Mouse (Mus musculus): ENCODE results near the gene Farsb.
"Not testable (repeated sequence)": the region's sequence is repeated elsewhere in the genome, so short reads cannot be mapped to it uniquely, and the experiment has no call there.

Gene Farsb

DNA sequence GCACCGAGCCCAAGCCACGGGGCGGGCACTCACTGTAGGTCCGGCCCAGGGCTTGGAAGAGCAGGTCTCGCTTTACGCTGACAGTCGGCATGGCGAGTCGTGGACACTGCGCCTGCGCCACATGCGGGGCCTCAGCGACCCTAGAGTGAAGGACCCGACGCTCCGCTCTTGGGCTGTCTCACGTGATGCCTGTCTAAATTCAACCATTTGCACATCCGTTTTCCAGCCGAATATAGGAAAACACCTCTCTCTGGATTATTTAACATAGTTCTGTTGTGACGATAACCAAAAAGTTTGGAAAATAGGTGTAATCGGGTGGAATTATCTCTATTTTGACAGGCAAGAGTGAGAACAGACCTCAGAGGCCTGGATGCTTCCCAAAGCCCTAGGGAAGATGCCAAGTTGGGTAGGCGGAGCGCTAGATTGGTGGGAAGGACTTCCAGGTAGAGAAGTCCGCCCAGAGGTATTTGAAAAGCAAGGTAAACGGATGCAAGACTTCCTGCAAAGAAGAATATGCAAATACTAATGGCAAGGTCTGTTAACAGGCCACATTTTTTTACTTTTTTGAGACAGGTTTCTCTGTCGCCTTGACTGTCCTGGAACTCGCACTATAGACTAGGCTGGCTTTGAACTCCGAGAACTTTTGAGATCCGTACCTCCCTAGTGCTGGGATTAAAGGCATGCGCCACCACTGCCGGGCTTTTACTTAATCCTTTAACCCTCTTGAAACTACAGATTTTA lies at the start of gene Farsb:
Farsb (minus strand) TSS at position 146 of the 741 bp plus-strand sequence.
- peak; percentile 92 for DNase-seq (ENCODE audit: low read depth, low spot score)

DNA sequence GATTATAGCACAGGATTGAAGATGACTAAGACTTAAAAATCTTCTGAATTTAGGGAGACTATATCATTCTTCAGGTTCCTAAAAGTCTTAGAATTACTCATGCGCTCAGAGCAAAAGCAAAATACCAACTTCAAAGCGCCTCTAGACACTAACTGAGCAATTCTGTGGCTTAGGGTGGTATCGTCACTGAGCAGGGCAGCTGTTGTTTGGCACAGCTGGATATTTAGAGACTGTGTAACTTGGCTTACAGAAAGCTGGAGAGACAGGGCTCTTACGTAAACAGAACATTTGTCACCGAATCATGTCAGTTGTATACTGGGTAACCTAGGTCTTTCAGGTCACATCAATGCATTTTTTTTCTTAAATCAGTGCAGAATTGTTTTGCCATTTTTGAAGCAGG lies 49.7 kb upstream of the Farsb start:
- peak; percentile 83 for DNase-seq (ENCODE audit: low read depth, low spot score)

DNA sequence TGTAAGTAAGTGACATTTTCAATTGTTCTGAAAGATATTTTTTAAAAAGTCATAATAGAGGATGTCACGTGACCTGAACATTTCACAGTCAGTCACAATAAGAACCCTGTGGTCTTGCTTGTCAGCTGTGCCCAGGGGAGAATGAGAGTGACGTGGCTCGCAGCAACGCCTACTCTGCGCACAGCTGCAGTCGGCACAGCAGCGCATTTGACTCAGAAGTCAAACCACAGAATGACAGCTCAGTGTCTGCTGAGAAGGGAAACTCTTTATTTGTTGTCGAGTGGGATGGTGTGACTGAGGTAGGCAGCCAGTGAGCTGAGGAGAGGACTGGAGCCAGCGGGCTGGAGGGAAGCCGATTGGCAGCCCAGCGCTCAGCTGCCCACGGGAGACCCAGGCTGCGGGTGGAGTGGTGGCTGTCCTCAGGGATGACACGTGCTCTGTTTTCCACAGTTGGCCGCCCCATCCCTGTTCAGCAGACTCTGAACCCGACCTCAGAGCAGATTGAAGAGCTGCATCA lies 48.9 kb upstream of the Farsb start:
- DNase-seq (ENCODE audit: low read depth, low spot score), result peak; percentile 95

DNA sequence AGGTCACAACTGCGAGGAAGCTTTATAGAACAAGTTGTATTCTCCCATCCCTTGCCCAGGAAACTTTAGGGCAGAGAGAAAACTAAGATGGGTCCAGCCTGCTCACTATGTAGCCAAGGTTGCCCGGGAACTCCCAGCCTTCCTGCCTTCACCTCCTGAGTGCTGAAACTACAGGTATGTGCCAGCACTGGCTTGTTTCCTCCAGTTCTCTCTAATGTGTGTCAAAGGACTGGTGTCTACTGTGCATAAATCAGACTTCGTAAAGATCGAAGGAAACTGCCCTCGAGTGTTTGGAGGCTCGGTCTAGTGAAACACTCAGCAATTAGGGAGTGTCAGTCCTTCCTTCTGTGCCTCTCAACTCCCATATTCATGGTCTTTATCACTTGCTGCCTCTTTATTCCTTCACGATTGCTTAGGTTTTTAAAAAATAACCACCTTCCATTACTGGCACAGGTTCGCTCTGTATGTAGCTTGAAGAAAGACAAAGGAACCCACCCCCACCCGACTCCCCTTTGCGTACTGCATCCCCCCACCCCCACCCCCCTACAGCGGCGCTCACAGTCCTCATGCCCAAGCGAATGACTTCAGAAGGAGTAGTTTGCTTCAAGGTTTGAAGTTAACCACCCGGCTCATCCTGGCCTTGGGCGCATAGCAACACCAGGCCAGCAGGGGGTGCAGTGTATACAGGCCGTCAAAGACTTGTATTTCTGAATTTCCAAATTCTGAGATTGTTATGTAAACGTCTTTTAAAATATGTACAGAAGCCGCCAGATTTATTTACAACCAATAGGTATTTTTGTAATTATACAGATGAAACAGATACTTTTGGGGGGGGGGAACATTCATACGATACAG lies 47.8 kb upstream of the Farsb start:
- DNase-seq (ENCODE audit: low read depth, low spot score), result peak; percentile 80

DNA sequence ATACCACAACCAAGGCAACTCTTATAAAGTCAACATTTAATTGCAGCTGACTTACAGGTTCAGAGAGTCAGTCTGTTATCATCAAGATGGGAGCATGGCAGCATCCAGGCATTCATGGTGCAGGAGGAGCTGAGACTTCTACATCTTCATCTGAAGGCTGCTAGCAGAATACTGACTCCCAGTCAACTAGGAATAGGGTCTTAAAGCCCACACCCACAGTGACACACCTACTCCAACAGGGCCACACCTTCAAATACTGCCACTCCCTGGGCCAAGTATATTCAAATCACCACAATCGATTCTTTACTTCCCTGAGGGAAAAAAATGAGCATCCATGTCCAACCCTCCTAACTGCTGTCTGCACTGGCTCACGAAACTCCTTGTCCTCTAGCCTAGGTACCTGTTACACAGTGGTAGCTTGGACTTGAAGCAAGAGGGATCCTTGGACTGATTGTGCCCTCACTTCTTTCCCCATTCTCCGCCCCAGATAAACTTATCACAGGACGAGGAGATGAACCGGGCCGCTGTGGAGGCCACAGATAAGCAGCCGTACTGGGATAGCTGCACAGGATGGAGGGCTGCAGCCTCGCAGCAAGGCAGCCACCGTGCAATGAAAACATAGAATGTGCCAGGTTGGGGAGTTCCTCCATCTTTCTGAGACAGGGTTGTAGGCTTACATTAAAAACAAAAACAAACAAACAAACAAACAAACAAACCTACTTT lies 45.9 kb upstream of the Farsb start:
- no peak for DNase-seq (ENCODE audit: low read depth, low spot score)

DNA sequence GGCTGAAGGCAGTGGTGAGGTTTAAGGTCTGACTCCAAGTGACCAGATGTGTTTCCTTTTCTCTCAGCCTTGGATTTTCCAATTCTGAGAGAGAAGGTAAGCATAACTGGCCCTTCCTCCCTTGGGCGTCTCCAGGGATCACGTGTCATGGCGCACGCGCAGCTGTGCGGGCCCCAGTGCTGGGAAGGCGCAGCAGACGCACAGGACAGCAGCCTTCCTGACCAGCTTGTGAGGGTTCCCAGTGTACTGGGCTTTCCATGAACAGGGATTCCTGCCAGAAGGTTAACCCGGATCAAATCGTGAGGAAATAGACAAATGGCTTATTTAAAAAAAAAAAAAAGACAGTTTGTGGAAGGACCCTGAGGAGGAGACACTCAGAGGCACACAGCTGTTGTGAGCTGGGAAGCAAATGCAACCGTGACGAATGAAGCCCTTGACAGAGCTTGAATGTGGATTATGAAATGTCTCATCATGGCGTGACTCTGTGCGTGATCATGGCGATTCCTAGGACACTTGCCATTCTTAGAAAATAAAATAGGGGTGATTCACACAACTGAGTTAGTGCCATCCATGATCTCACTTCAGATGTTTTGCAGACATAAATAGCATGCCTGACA lies 43.6 kb upstream of the Farsb start:
- DNase-seq (ENCODE audit: low read depth, low spot score), result no peak

DNA sequence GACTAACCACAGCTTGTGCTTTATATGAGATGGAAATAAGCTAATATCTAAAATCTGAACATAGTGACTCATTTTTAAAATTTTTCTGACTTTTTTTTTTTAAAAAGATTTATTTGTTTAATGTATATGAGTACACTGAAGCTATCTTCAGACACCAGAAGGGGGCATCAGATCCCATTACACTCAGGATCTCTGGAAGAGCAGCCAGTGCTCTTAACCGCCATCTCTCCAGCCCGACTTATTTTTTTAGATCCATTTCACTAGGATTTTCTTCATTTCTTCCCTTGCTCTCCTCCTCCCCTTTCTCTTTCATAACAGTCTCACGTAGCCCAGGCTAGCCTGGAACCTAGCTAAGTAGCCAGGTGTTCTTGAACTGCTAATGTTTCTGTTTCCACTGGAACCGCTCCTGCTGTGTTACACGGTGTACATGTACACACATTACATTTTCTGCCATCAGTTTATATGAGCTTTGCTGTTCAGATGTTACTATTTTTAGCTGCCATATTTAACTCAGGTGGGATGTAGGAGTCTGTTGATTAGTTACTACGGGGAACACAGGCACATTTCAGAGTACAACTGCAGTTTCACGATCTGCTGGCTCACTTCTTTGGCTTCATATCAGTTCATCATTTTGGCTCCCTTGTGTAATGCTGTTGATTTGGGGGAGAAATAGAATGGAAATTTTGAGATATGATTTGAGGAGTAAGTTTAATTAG lies 42.0 kb upstream of the Farsb start:
- DNase-seq (ENCODE audit: low read depth, low spot score), result no peak

DNA sequence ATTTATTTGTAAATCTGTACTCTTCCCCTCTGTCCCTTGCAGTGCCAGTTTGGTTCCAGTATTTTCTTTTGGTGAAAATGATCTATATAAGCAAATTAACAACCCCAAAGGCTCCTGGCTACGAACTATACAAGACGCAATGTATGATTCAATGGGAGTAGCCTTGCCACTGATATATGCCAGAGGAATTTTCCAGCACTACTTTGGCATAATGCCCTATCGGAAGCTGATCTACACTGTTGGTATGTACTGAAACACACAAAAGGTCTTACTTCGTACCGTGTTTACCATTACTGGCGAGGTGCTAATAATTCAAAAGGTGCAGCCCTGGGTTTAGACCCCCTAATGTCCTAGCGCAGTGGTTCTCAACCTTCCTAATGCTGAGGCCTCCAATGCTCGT lies 40.3 kb upstream of the Farsb start:
- DNase-seq (ENCODE audit: low read depth, low spot score), result no peak

DNA sequence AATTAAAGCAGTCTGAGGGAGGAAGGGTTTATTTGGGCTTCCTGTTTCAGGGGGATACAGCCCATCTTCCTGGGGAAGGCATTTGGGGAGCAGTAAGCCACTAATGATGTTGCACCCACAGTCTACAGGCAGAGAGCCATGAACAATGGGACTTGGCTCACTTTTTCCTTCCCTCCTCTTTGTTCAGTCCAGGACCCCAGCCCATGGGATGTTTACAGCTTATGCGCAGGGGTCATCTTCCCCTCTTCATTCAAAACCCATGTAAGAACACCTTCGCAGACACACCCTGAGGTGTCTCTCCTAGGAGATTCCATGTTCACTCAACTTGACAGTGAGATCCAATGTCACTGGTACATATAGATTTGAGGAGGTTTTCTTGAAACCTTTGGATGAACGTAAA lies 39.7 kb upstream of the Farsb start:
- DNase-seq (ENCODE audit: low read depth, low spot score), result no peak

DNA sequence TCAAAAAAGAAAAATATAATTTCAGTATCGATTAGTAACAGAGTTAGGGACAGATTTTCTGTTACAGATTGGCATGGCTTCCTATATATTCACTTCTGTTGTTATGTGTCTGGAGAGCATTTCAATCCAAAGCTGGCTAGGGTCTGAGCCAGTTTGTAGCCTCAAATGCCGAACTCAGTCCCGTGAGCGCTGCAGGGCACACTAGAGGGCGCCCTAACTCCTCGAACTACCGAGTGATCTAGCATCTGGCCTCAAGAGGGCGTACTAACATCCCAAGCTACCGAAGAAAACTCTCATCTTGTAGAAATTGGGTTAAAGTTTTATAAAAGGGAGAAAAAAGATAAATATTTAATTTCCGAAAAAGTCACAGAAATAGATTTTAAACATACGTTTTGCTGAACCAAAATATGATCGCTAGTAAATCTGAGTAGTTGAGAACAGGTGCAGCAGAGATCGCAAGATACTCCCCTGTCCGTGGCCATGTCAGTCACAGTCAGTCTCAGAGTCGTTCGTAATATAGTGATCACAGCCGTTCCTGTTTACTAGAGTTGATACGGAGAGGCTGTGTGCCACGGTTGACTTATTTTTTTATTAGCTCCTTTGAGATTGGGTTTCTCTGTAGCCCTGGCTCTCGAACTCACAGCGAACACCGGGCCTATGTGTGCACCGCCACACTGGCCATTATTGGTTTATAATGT lies 36.6 kb upstream of the Farsb start:
- DNase-seq (ENCODE audit: low read depth, low spot score), result peak; percentile 58

DNA sequence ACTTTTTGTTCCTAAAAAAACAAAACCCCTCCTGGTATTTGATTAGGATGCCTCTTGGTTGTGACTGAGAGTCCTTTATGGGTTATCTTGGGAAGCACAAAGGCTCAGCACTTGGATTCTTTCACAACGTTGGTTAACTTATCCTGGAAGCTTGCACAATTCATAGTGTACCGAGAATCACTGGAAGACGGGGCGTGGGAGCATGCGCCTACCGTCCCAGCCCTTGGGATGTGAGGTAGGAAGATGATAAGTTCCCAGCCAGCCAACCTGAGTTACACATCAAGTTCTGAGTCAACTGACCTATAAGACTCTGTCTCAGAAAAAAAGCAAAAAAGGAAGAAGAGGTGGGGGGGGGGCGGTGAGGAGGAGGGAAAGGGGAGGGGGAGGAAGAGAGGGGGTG lies 30.2 kb upstream of the Farsb start:
- no peak for DNase-seq (ENCODE audit: low read depth, low spot score)

DNA sequence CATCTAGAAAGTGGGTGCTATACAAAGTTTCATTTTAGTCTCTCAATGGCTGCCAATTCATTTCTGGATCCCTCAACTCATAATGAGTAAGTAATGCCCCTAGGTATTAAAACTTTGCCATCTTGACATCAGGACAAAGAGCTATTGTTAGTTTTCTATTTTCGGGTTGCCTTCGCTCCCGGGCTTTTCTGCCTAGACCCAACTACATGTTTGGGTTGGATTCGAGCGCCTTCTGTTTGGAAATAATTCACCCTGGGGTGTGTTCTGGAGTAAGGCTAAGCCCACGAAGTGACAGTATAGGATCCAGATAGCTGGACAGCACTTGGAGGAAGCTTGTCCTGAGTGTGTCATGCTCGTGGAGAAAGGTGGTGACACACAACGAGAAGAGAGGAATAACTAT lies 24.1 kb upstream of the Farsb start:
- no peak for DNase-seq (ENCODE audit: low read depth, low spot score)

DNA sequence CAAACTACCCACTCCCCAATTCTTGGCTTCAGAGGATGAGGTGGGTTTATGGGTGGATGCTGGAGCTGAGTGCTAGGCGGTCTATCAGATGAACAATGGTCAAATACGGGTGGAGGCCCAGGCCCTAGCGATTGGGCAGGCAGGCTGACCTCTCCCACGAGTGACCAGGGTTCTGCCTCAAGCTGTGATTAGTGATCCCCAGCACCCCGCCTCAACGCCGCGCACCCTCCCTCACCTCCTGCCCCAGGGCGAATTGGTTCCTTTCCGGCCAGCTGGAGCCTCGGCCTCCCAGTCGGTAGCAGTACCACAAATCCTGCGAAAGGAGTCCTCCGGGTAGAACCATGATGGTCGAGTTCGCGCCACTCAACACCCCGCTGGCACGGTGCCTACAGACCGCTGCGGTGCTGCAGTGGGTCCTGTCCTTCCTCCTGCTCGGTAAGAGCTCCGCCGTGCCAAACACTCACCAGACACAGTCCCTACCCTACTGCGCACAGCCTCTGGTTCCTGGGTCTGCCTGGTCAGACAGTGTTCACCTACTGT lies 23.0 kb upstream of the Farsb start, which contains the start of gene BC035947:
BC035947 (minus strand) TSS at position 538 of the 540 bp plus-strand sequence.
- no peak for DNase-seq (ENCODE audit: low read depth, low spot score)

DNA sequence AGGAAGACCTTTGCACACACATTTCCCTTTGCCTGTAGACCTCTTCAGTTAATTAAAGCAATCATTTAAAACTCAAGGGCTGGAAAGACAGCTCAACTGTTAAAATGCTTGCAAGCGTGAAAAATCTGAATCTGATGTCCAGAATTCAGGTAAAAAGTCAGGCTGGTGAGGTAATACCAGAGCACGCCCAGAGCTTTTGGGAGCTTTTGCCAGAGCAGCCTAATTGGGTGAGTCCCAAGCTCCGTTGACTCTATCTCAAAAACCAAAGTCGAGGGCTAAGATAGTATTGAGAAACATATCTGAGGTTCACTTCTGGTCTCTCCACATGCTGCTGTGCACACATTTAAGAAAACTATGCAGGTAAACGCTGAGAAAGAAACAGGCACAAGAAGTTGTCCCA lies 22.2 kb upstream of the Farsb start, which contains the start of gene Mogat1:
Mogat1 (plus strand) TSS at position 130 of the 400 bp plus-strand sequence.
- DNase-seq (ENCODE audit: low read depth, low spot score), result no peak

DNA sequence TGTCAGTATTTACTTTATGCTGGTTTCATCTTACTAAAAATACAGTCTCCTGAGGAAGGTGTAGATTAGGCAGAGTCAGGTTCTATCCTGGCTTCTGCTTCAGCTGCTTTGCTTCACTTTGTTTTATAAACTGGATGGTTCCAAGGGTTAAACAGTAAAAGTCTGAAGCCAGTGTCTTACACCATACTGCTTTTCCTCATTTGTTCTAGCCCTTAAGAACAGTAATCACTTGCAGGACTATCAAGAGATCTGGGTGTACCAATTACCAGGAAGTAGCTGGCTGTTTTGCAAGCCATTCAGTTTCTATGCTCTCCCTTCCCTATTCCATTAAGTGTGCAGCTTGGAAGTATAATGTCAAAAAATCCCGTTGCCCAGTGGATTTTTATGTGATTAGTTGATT lies 18.4 kb upstream of the Farsb start:
- no peak for DNase-seq (ENCODE audit: low read depth, low spot score)

DNA sequence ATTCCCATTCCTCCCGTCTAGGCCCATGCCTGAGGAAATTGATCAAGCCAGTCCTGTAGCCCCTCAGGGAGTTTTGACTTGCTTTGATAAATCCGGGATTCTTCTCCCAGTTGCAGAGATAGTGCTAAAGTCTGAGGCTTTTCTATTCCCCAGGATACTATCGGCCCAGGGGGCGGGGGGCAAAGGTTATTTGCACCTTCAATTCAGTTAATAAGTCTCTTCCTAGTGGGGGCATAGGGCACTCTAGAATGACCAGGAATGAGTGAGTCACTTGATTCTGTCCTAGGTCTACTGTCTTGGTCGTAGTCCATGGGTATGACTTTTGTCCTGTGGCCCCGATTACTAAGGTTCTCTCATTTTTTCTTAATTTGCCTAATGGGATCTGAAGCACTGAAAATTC lies 13.8 kb upstream of the Farsb start:
- no peak for DNase-seq (ENCODE audit: low read depth, low spot score)

DNA sequence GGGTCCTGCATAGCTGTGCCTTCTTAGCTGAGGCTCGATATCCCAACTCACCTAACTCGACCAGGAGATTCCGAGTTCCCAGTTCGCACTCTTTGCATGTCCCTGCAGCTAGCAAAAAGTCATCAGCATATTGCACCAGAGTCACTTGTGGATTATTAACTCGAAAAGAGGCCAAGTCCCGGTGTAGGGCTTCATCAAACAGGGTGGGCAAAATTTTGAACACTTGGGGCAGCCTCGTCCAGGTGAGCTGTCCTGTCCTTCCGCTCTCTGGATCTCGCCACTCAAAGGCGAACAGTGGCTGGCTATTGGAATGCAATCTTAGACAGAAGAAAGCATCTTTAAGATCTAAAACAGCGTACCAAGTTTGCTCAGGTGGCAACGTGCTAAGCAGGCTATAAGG lies 13.2 kb upstream of the Farsb start:
- not testable (repeated sequence) for DNase-seq (ENCODE audit: low read depth, low spot score)

DNA sequence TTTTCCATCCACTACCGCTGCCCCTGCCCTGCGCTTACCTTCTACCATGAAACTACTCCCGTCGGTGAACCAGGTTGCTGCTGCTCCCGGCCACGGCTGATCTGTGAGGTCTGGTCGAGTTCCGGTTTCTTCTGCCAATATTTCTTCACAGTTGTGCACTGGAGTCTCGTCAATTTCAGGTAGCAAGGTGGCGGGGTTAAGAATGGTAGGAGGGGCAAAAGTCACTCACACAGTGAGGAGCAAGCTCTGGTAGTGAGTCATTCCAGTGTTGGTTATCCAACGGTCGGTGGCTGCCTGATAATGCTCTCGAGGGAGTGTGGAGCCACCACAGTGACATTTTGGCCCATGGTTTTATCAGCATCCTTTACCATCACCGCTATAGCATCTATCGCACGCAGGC lies 12.3 kb upstream of the Farsb start:
- no peak for DNase-seq (ENCODE audit: low read depth, low spot score)

DNA sequence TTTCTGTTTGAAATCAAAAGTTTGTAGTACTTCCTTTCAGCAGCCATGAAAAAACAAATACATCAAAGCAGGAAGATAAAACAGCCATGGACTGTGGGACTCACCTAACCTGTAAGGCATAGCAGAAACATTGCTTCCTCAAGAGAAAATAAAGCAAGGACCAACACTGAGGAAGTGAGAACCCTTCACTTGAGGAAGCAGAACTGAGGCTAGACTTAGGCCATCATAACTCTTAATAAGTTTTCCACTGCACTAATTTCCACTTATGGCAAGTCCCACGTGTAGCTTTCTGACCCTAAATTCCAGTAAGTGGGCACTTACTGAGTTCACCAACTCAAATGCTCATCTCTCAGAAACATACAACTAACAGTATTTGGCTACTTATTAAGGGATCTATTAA lies 1.4 kb upstream of the Farsb start:
- DNase-seq (ENCODE audit: low read depth, low spot score), result peak; percentile 8

DNA sequence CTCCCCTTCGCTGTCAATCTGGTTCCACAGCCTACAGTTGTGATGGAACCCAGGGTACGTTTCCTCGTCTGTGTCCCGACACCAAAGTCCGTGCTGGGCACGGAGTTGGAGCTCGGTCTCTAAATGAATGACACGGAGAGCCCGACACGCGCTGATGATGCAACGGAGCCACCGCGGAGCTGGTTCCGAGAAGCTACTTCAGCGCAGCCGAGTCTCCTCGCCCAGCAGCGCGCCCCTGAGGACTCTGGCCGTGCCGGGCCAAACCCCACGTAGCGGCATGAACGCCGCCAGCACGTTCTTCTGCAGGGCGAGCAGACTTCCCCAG lies 308 bp downstream of the Farsb start:
- DNase-seq (ENCODE audit: low read depth, low spot score), result no peak

Data from CD4-positive helper T cell, adult 2 months (primary cell).